Mouse (Mus musculus) hindbrain, embryonic 15.5 days (tissue): ENCODE data around the gene Pex10. TPM values are rescaled to one million over a fixed set of nuclear protein-coding genes. Genes with fewer than 3 reads are reported as not detected.

Experiments used
- polyA plus RNA-seq: library from polyadenylated mRNA; unstranded; fragments of >200 nt; fragmentation: Nextera tagmentation; extraction: Ambion mirVana; gene quantifications from 2 replicates; pipeline ENCODE4 v1.2.1, GENCODE M21; 2015

The Pex10 gene
- polyA plus RNA-seq, 1 experiment from 2014 or later = 22.3 TPM

Other genes with a start within 250 kb of the Pex10 start
- 1.2 and 2.0 TPM in 2 replicates for gene Ttc34, start 229.6 kb upstream of the Pex10 start, polyA plus RNA-seq
- 0.45 and 0.86 TPM in 2 replicates for gene Mmel1, start 197.4 kb upstream of the Pex10 start, polyA plus RNA-seq
- gene Fam213b, start 167.9 kb upstream of the Pex10 start, polyA plus RNA-seq = 64.2 and 67.1 TPM in 2 replicates
- 0.64 and 0.71 TPM in 2 replicates for gene Tnfrsf14, start 138.5 kb upstream of the Pex10 start, polyA plus RNA-seq
- gene Hes5, start 106.1 kb upstream of the Pex10 start, polyA plus RNA-seq = 159 and 196 TPM in 2 replicates
- gene Pank4, start 102.9 kb upstream of the Pex10 start, polyA plus RNA-seq = 35.9 and 37.3 TPM in 2 replicates
- gene Plch2, start 10.2 kb upstream of the Pex10 start, polyA plus RNA-seq = 17.9 and 18.2 TPM in 2 replicates
- 124 and 125 TPM in 2 replicates for gene Rer1, start 19.4 kb downstream of the Pex10 start, polyA plus RNA-seq
- gene Morn1, start 19.6 kb downstream of the Pex10 start, polyA plus RNA-seq = 8.1 and 10.0 TPM in 2 replicates
- gene Ski, start 155.6 kb downstream of the Pex10 start, polyA plus RNA-seq = 11.3 and 11.9 TPM in 2 replicates
- 73.8 and 75.7 TPM in 2 replicates for gene Faap20, start 182.8 kb downstream of the Pex10 start, polyA plus RNA-seq